Mouse (Mus musculus) kidney, postnatal 4 days (tissue): ENCODE results near the gene Eps8.

ENCODE experiments used
- DNase-seq, 2 experiments: peaks; one replicate each; pipeline ENCODE4 v3.0.0; 2021; ENCODE audit warnings: mixed read lengths in 2 of 2

Gene Eps8

DNA sequence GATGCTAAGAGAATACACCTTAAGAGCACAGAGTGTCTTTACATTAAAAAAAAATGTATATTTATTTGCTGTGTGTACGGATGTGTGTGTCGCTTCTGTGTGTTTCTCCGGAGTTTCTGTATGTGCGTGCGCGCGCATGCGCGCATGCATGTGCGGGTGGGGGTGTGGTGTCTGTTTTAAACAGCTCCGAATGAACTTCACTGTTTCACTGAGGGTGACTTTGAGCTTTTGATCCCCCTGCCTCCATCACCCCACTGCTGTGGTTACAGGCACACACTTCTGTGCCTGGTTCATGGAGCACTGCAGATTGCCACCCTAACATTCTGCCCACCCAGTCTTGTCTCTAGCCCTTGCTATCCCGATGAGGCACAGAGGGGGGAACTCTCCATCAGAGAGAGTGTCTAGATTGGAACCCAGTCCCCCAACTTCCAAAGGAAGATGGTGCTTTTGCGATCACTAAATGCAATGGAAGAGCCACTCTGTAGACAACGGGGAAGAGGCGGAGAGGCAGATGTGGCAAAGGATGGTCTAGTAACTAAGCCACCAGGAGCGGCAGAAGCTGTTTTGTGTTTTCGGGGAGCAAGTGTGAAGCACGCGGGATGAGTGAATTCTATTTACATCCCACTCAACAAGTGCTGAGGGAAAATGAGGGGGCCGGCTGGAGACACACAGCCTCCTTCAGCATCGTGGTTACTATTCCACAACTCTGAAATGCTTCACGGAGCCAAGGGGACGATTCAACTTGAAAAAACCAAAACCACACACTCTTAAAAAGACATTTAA is 7.1 kb upstream of the Eps8 start:
- no peak for DNase-seq

DNA sequence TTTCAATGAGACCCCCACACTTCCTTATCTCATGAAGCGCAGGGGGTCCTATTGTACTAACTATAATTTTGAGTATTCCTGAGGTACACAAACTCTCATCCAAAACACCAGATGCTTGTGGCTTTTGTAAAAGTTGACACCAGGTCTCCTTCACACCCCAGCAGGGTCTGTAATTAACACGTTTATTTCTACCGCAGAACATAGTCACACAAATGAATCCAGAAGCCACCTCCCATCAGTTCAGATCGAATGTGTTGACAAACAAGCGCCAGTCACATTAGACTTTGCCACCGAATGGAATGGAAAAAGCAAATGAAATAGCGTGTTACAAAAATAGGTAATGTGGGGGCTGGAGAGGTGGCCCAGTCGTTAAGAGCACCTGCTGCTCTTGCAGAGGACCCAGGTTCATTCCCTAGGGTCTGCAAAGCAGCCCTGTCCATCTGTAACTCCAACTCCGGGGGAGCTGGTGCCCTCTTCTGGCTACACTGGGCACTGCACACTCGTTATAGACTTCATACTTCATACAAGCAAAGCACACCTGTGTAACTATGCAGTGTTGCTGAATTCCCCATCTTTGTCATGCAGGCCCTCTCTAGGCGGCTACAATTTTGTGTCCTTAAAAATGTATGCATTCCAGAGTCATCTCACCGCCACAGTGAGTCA is 3.9 kb upstream of the Eps8 start:
- DNase-seq: peak; percentile 46 to 56

DNA sequence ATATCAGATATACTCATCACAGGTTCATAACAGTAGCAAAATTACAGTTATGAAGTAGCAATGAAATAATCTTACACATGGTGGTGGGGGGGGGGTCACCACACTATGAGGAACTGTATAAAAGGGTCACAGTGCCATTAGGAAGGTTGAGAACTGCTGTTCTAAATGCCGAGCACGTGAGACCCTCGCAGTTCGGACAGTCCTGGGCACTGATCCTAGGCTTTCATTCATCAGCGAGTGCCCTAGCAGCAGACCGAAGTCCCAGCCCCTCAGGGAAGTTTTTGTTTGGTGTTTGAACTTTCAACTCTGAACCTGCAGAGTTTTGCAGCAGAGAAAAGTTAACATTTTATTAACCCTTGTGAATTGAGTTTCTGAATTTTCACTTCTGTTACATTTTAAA is 2.5 kb upstream of the Eps8 start:
- DNase-seq: no peak

DNA sequence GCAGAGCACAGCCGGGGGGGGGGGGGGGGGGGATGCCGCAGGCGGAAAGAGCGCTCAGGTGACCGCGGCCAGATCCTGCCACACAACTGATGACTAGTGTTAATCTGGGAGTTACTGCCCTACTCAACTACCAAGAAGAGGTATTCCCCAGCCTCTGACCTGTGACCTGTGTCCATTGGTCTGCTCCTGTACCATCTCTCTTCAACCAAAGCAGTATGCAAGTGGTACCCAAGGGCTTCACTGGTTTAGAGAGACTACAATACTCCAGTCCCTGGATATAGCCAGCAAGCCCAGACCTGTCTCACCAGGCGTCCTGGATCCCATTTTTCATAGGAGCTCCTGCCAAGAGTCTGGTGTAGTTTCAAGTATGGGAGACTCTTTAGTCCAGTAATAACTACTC is 5.1 kb downstream of the Eps8 start:
- no peak for DNase-seq

DNA sequence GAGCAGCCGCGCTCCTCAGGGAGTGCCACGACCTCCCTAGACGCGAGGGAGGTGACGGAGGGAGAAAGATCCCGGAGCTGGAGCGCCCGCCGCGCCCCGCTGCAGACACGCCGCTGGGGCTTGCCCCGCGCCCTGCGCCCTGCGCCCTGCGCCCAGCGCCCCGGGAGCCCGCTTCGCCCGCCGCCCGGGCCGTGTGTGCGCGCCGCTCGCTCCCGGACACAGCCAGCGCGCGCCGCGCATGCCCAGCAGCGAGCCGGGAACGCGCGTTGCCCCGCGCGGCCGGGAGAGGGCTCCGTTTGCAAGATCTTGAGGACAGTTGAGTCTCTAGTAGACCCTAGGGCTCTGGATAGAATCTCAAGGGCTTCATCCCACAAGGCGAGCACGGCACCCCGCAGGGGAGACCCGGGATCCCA is 5.6 kb downstream of the Eps8 start:
- DNase-seq: peak; percentile 83 to 89

DNA sequence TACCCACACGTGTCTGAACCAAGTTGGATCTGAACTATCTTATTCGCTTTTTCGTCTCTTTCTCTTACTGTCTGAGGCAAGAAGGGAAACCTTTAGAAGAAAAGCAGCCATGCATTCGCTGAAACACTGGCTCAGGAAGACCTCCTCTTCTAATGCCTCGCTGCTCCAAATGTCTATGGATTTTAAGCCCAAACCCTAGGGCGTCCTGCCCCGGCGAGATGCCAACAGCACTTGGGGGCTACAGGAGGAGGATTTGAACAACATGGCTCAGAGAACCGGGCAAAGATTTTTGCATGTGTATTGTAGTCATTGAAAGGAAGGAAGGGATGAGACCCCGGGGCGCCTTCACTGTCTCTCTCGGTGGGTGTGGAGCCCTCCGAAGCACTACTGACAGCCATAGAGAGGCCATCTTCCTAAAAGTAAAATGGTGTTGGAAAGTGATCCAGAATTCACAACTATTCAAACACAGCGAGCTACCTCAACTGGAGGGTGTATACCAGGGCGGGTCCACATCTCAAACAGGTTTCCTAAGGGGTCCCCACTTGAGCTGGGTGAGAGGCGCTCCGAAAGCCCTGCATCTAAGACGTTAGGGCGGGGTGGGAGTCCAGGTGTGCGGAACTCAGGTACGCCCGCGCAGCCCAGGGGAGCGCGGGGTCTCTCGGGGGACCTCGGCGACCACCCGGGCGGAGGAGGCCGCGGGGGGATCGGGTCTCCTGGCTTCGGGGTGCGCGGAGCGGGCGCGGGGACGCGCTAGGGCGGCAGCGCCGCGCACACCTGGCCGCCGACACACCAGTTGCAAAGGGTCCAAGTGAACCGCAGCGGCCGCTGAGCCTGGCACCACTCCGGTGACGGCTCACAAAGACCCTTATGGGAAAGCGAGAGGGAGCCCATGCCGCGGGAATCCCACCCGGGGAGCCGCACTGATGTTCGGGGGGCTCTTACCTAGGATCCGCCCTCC is 6.3 kb downstream of the Eps8 start:
- DNase-seq: peak; percentile 31 to 34

DNA sequence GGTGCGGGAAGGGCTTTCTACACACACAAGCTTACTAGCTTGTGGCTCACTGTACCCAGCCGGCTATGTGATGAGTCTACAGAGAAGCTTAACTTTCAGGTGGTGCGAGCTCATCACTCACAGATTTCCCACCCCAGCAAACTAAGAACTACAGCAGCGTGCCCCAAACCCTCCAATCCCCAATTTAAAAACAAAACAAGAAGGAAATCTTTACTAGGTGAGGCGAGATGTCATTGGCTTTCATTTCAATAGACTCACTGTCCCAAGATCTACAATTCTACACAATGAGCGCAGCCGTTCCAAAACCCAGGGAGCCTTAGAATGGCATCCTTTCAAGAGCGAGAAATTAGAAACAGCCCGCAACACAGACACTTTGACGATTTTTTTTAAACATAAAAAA is 7.0 kb downstream of the Eps8 start:
- no peak for DNase-seq

DNA sequence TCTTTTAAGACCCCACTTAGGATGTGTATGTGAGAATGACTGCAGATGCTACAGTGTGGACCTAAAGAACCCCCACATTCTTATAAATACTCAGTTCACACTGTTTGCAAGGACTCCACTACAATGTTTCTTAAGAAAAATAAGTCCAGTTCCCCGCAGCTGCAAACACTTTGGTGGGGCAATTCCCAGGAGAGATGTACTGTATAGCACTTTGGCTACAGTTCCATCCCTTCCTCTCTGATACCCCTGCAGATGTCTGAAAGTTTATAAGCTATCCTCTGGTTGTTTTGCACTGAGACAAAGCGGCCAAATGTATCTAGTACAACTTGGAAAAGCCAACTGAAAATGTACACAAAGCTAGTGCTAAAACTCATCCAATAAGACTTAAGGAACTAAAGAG is 8.0 kb downstream of the Eps8 start:
- DNase-seq: no peak

DNA sequence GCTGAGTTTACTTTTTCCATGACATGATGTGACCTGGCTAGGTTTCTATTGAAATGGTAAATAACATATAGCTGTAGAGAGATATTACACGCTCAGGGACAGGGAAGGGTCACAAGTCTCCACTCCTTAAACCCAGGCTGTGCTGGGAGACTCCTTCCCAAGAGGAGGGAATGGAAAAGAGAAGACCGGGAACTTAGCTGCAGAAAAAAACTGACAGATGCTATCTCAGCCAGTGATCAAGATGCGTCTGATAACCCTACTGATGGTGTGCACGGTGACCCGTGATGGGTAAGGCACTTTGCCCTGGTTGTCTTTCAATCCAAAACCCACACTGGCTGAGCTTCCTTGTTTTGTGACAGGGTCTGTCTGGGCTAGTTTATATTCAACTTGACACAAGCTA is 9.8 kb downstream of the Eps8 start:
- DNase-seq: no peak

DNA sequence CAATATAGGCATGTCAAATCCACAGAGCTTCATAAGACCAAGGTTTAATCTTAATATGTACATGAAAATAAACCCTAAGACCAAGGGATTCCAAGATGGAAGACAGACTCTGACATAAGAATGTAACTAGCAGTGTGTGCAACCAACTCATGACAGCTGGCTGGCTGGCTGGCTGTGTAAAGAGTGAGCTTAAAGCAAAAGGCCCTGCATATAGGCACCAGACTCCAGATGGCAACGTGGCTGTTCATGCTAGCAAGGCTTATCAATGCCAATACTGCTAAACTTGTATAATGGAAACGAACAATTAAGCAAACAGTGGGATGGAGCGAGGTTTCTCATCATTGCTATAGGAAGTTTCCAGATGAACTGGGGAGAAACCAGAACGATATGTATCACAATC is 10.9 kb downstream of the Eps8 start:
- DNase-seq: no peak

DNA sequence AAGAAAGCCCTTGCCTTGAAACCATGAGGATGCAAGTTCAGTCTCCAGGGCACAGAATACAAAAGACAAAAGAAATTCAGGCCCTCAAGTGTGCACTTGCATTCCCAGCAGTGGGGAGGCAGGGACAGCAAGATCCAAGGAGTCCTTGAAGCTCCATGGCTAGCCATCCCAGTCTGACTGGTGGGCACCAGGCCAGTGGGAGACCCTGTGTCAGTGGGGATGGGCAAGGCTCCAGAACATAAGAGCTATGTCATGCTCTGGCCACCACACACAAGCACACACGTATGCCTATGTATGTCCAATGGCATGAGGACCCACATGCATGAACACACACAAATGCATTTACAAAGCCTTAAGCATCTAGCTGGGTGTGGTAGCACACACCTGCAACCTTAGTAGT is 13.0 kb downstream of the Eps8 start:
- no peak for DNase-seq

DNA sequence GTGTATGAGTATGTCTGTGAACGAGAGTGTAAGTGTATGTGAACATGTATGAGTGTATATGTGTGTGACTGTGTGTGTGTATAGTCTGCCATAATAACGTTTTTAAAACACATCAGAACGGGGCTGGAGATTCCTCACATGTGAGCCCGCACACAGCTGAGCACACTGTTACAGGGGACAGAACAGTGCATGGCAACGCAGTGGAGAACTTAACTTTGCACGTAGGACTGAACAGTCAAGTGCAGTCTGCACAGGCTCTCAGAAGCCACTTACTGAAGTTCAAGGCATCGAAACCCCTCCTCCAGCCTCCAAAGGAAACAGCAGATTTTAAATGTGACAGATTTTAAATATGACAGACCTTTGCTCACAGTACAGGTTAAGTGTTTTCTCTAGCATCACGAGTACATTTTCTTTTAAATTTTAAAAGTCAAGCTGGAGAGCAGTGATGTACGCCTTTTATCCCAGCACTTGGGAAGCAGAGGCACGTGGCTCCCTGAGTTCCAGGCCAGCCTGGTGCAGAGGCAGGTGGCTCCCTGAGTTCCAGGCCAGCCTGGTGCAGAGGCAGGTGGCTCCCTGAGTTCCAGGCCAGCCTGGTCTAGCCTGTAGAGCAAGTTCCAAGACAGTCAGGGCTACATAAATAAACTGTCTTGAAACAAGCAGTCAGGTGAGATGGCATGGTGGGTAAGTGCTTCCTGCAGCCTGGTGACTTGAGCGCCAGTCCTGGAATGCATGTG is 15.7 kb downstream of the Eps8 start:
- no peak for DNase-seq

DNA sequence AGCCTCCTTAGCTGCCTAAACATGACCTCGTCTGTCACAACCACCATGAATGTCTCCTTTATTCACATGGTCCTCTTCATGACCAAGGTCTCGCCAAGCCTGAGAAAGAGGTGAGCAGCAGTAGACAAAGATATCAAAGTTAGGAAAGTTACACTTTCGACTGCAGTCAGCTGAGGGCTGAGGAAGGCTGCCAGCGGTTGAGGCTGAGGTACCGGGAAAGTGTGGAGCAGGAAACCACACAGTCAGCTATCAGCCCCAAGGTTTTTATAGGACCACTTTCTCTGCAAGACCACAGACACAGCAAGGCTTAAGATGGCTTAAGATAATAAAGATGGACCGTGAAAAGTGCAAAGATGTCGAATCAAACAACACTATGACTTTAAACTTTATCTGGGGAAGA is 17.2 kb downstream of the Eps8 start:
- DNase-seq: no peak

DNA sequence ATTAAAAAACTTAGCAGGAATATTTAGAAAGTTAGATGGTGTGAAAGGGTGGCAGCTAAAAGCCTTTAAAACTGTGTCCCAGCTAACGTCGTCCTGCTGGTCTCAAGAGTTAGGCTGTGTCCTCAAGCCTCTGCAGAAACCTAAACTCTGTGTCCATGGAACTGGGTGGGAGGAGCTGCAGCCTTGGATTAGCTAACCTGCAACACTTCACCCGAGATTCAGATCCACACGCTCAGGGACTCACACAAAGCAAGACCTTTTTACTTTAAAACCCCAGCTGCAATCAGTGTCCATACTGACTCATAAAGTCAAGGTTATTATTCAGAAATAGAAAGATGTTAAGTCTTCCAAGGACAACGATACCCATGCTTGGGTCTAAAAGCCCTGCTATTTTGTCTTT is 18.5 kb downstream of the Eps8 start:
- DNase-seq: no peak

DNA sequence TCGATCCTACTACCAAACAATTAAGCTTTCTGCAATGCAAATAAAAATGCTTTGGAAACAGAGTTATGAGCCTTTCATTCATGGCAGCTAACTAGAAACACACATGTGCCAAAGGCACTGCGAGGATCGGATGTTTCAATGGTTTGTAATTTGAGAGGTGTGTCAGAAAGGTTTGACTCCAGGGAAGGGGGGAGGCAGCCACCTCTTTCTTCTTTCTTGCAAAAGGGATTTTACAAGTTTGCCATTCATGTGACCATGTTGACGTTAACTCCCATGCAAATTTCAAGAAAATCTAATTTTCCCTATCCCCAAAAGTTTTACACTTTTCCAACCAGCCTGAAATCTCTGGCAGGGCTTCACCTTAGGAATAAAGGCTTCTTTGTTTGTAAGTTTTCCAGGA is 21.1 kb downstream of the Eps8 start:
- DNase-seq: no peak

DNA sequence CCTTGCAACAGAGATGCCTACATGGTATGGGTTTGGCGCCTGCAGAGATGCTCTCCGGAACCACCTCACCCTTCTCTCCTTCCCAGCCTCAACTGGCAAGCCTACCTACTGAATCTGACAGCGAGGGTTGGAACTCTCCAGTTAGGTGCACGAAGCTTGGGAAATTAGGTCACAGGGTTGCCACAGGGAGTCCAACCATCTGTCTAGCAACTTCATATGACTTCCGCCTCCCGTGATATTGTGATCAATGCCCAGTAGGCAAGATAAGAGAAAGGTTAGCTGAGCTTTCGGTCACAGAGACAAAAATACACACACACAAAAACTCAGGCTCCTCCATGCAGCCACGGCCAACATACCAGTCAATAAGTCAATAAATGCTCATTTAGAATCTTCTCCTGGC is 21.6 kb downstream of the Eps8 start:
- DNase-seq: no peak

DNA sequence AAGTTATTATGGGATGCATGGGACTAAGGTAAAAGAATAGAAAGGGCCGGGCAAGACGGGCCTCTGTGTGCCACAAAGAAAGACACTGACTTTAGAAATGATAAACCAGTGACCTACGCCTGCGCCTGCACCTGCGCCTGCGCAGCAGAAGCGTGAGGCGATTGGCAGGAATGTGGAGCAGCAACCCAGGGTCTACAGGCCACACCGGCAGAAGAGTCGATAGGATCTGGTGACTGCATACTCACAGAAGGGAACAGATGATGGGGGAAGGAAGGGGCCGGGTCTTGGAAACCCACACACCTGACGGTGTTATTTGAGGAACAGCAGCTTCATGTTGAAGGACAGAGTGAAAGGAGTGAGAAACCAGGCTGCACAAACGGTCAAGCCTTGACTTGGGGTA is 24.3 kb downstream of the Eps8 start:
- DNase-seq: no peak

DNA sequence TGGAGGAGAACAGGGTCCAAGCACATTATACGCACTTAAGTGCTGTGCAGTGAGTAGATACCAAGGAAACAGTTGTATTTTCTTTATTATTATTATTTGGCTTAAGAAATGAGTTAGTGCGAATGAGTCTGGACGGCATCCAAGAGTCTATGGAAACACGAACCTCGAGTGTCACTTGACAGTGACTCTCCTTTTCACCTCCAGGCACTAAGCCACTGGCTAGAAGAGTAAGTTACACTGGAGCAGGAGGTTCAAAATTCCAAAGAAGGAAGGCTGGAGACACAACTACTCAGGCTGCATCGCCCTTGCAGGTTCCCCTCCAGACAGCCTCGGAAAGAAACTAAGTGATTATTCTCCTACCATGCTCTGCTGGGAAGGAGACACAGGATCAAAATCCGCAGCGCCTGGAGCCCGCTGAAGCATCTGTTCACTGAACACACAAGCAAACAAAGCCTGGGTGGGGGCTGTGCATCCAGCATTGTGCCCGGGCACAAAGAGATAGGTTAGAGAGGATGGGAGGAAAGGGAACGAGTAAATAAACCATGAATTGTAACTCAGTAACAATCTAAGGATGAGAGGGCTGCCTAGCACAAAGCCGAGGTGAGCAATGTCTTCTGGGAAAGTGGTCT is 25.0 kb downstream of the Eps8 start:
- no peak for DNase-seq

DNA sequence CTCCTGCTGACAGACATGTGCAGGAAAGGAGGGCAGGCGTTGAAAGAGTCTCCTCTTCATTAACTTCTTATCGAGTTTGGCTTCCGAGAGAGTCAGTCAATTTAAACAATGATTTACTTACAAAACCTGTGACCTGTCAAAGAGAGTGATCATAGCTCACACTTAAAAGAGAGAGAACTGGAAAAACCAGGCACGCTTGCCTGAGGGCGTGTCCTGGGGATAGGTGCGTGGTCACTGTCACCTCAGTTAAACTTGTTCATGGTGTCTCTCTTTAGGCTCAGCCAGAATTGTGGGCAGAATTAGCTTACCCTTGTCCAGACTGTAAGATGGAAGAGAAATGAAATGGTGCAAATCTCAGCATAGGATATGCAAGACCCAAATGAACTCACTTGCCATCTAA is 26.0 kb downstream of the Eps8 start:
- no peak for DNase-seq

DNA sequence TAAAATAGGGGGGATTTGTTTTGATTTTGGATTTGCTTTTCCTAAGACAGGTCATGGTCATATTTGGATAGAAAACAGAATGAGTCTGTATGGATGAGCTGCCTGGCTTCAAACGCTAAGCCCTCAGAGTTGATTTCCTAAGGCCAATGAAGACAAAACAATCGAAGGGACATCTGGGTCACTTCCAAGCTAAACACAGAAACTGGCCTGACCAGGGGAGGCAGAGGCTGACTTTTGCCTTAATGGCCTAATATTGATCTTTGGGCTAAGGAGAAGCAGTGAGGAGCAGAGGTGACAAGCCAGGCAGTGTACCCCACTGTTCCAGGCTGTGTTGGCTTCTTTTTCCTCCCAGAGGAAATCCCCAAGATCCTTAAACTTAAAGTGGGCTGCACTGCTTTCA is 33.7 kb downstream of the Eps8 start:
- DNase-seq: no peak

DNA sequence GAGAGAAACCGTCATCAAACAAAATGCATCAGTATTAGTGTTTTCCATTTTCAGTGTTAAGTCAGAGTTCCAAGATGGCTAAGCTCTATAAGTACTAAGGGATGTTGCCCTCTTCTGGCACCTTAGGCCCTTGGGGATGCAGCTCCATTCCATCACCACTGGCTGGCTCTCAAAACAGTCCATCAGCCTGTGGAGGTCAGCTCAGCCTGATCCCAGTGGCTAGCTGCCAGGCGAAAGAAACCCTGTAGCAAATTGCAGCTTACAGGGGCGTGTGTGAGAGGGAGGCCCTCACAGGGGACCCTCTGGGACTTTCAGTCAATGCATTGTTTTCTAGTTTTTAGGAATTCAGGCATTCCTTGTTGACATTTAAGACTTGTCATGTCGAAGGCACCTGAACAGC is 40.8 kb downstream of the Eps8 start:
- peak; percentile 58 to 63 for DNase-seq

DNA sequence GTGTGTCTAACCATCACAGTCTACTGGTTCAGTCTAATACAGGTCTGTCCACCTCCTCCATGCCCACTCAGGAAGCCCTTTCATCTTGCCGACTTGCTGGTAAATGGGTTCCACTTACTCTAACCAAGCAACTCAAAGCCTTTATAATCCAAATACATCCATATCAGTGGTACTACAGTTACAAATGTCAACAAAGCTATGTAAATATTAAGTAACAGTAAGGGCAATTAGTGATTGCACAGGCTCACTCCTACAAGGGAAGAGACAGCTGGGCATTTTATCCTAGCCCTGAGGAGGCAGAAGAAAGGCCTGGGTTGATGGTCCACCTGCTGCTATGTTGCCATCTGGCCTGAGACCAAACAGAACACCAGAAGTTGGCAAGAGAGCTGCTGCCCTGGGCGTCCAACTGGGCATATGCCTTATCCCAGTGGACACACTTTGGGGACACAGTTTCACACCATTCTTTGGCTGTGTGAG is 42.6 kb downstream of the Eps8 start:
- no peak for DNase-seq
